11 mouse cellular contexts compared by ENCODE assay signal in genomic region chr5:104465279-104465678, GRCm38 (mm10). TPM values are rescaled to one million over a fixed set of nuclear protein-coding genes. Genes with fewer than 3 reads are reported as not detected.
DNase-seq lines count a peak whose midpoint lies in the region; TF ChIP-seq lines count a peak whose summit lies in the region.
"Had no signal": no experiment of that assay in that cellular context is flagged by ENCODE, and none has a peak within 500 bp of the region (broad histone marks: within the 10 kb centered on the region; RNA-seq: fewer than 3 reads in every experiment).

No protein-coding gene starts in this region.

- no peaks in the 10 kb centered on the region for H3K27me3 ChIP-seq in kidney, adult 2 months (replicated peaks; ENCODE audit: control insufficient read depth, insufficient read depth, low read length)
- H3K27me3 ChIP-seq in ES-Bruce4 (ENCODE audit: control insufficient read depth, insufficient read depth, low read length, poor library complexity, severe bottlenecking), result no peaks in the 10 kb centered on the region
- H3K27me3 ChIP-seq: limb, embryonic 12.5 days; lung, embryonic 15.5 days; midbrain, embryonic 13.5 days had no signal

- H3K27ac ChIP-seq in kidney, adult 2 months (ENCODE audit: insufficient read depth, low read depth, low read length), result peak overlapping the region; percentile 78
- peak overlapping the region; percentile 87 for H3K27ac ChIP-seq in ES-Bruce4 (ENCODE audit: insufficient read depth, low read length)
- H3K27ac ChIP-seq: limb, embryonic 12.5 days; lung, embryonic 15.5 days; midbrain, embryonic 13.5 days had no signal

- peaks cover 7% of the 10 kb centered on the region for H3K36me3 ChIP-seq in kidney, adult 2 months (ENCODE audit: control insufficient read depth, insufficient read depth, low read length)
- H3K36me3 ChIP-seq in ES-Bruce4 (ENCODE audit: control insufficient read depth, insufficient read depth, low read length, poor library complexity, severe bottlenecking), result no peaks in the 10 kb centered on the region

- no peak for TF ChIP-seq EP300 in ES-Bruce4 (IDR thresholded peaks at IDR 0.05; ENCODE audit: insufficient read depth, low read depth, low read length)

- H3K4me1 ChIP-seq in kidney, adult 2 months (ENCODE audit: control insufficient read depth, insufficient read depth, low read length), result peaks cover 20% of the 10 kb centered on the region
- H3K4me1 ChIP-seq in ES-Bruce4 (ENCODE audit: control insufficient read depth, insufficient read depth, low read length), result no peaks in the 10 kb centered on the region

- peak overlapping the region; percentile 88 for H3K9ac ChIP-seq in ES-Bruce4 (ENCODE audit: low read depth, poor library complexity, severe bottlenecking)
- H3K9ac ChIP-seq: limb, embryonic 12.5 days; lung, embryonic 15.5 days; midbrain, embryonic 13.5 days had no signal

- TF ChIP-seq POLR2A in kidney, adult 2 months (IDR thresholded peaks at IDR 0.05; ENCODE audit: low read depth, low read length), result no peak
- TF ChIP-seq POLR2A in ES-Bruce4 (IDR thresholded peaks at IDR 0.05; ENCODE audit: insufficient read depth, low read length), result no peak

- peak; percentile 67 for DNase-seq in kidney, adult 2 months
- no peak for DNase-seq in kidney, postnatal 4 days
- DNase-seq in 3T3-L1 (ENCODE audit: low read depth, low spot score), result peak; percentile 78
- DNase-seq in adrenal gland, postnatal 36 days, result peak; percentile 67
- no peak for DNase-seq in left cerebral cortex, postnatal 36 days (ENCODE audit: low spot score in 2 of 2)
- DNase-seq in right cerebral cortex, postnatal 4 days, result no peak

- intact Hi-C loops in left cerebral cortex, postnatal 36 days (cut with DNase I), result no loop called here

- 35% methylated on average over 8 of the region's 8 CpGs for WGBS in kidney, adult 2 months

- TF ChIP-seq CTCF in kidney, adult 2 months (conservative IDR thresholded peaks at IDR 0.05; ENCODE audit: insufficient read depth, insufficient read length, low read depth, low read length), result no peak
- TF ChIP-seq CTCF in ES-Bruce4 (IDR thresholded peaks at IDR 0.05; ENCODE audit: low read depth, low read length), result no peak

- H3K4me3 ChIP-seq in kidney, adult 2 months (ENCODE audit: insufficient read depth, low read depth, low read length), result no peak overlapping the region
- no peak overlapping the region for H3K4me3 ChIP-seq in ES-Bruce4 (ENCODE audit: low read depth, low read length)
- H3K4me3 ChIP-seq: erythroblast, embryonic 14.5 days; limb, embryonic 12.5 days; lung, embryonic 15.5 days; midbrain, embryonic 13.5 days had no signal

- H3K9me3 ChIP-seq in ES-Bruce4 (replicated peaks; ENCODE audit: control insufficient read depth, insufficient read depth, low read length, poor library complexity, severe bottlenecking), result no peaks in the 10 kb centered on the region
- H3K9me3 ChIP-seq: limb, embryonic 12.5 days; lung, embryonic 15.5 days; midbrain, embryonic 13.5 days had no signal

RNA-seq across cellular contexts. Expression of gene Pkd2, which starts 6.0 kb away (rescaled TPM):
- polyA plus RNA-seq in kidney, adult 2 months (2012; rRNA removed), result 56.8 and 59.3 TPM in 2 replicates
- polyA plus RNA-seq in ES-Bruce4 (2011; ENCODE audit: insufficient read depth, insufficient read length, low read depth, missing spikeins), result 21.0 and 23.8 TPM in 2 replicates
- total RNA-seq in adrenal gland, postnatal 36 days (2021), result 10 to 100 TPM; 43.4 to 44.1 TPM
- 10 to 100 TPM; 21.8 to 29.2 TPM for total RNA-seq in left cerebral cortex, postnatal 36 days (2021)
- polyA plus RNA-seq: erythroblast, embryonic 14.5 days had no signal

RNA-seq across cellular contexts. Expression of gene Spp1, which starts 30.4 kb away (rescaled TPM):
- polyA plus RNA-seq in kidney, adult 2 months (2012; rRNA removed), result 1,966 and 1,980 TPM in 2 replicates
- polyA plus RNA-seq in ES-Bruce4 (2011; ENCODE audit: insufficient read depth, insufficient read length, low read depth, missing spikeins), result 350 and 395 TPM in 2 replicates
- total RNA-seq in adrenal gland, postnatal 36 days (2021), result 100 to 1,000 TPM; 126 to 196 TPM
- total RNA-seq in left cerebral cortex, postnatal 36 days (2021), result 10 to 100 TPM in 1 of 2 experiments, 1 to 10 TPM in 1; 9.2 to 11.9 TPM
- polyA plus RNA-seq: erythroblast, embryonic 14.5 days had no signal

RNA-seq across cellular contexts. Expression of gene BC005561, which starts 42.9 kb away (rescaled TPM):
- polyA plus RNA-seq in kidney, adult 2 months (2012; rRNA removed), result 1.1 and 1.4 TPM in 2 replicates
- polyA plus RNA-seq in ES-Bruce4 (2011; ENCODE audit: insufficient read depth, insufficient read length, low read depth, missing spikeins), result 12.6 and 13.7 TPM in 2 replicates
- 10 to 100 TPM in 1 of 2 experiments, 1 to 10 TPM in 1; 8.8 to 12.6 TPM for total RNA-seq in adrenal gland, postnatal 36 days (2021)
- total RNA-seq in left cerebral cortex, postnatal 36 days (2021), result 10 to 100 TPM; 11.4 to 16.6 TPM

Comparison
In these comparisons a context has a peak if more than half of its experiments do, and no peak if none do; other contexts are left out.
1. DNase-seq: peak in kidney, adult 2 months (single experiment), 3T3-L1 (single experiment) and adrenal gland, postnatal 36 days (2 of 2); none in kidney, postnatal 4 days (0 of 2), left cerebral cortex, postnatal 36 days (0 of 2) and right cerebral cortex, postnatal 4 days (single experiment).
2. RNA of gene Spp1, which starts 30.4 kb away (total RNA-seq): 126 to 196 TPM in adrenal gland, postnatal 36 days; 9.2 to 11.9 TPM in left cerebral cortex, postnatal 36 days; every median in the first group is over 4 times any median in the second.